Mouse (Mus musculus) embryonic fibroblast, embryonic 13.5 days (primary cell): ENCODE data around the gene Tbx15.

ENCODE experiments used
- CTCF ChIP-seq: IDR thresholded peaks from 2 replicates; pipeline ENCODE4 v1.5.1; 2011; ENCODE audit warnings: mild to moderate bottlenecking, control low read depth, low read length, moderate library complexity, borderline replicate concordance; ENCODE audit not compliant: insufficient read depth
- POLR2A ChIP-seq: IDR thresholded peaks from 2 replicates; pipeline ENCODE4 v1.6.1; 2011; ENCODE audit warnings: low read depth, mild to moderate bottlenecking, control low read depth, low read length, moderate library complexity

GRCm38 (mm10) chr3:99260395-99260794 is 20.2 kb downstream of the Tbx15 start:
- no peak for TF ChIP-seq POLR2A
- TF ChIP-seq CTCF: no peak
